In the genomic region with DNA sequence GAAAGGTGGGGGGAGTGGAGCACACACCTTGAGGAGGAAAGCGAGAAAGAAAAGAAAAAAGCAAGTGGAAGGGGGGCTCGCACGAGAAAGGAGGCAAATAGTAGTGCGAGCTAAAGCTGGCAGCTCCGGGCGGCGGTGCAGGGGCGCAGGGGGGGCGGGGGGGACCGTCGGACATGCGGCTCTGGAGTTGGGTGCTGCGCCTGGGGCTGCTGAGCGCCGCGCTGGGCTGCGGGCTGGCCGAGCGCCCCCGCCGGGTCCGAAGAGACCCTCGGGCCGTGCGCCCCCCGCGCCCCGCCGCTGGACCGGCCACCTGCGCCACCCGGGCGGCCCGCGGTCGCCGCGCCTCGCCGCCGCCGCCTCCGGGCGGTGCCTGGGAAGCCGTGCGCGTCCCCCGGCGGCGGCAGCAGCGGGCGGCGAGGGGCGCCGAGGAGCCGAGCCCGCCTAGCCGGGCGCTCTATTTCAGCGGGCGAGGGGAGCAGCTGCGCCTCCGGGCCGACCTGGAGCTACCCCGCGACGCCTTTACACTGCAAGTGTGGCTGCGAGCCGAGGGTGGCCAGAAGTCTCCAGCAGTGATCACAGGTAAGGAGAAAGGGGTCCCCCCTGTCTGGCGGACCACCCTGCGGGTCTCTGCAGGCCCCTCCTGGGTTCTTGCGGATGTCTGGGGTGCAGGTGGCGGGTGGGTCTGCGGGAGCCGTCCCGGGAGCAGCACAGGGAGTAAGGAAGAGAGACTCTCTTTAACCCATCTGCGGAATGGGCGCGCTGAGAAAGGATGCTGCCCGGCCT, we compare ENCODE assay signal across 8 mouse cellular contexts. TPM values are rescaled to one million over a fixed set of nuclear protein-coding genes. Genes with fewer than 3 reads are reported as not detected.
DNase-seq lines count a peak whose midpoint lies in the region; ATAC-seq and TF ChIP-seq lines count a peak whose summit lies in the region.

No protein-coding gene starts in this region.

- no peak for TF ChIP-seq CTCF in kidney, postnatal 0 days (IDR thresholded peaks at IDR 0.05; ENCODE audit: low read depth)

- ATAC-seq in megakaryocyte, adult 5-6 weeks (ENCODE audit: poor library complexity, severe bottlenecking): no peak
- ATAC-seq in heart, embryonic 11.5 days (replicated peaks; ENCODE audit: insufficient number of reproducible peaks, low FRiP score, low TSS enrichment): 0 out of 2 replicates have a peak, but pooled peaks have one; percentile 32
- ATAC-seq in kidney, postnatal 0 days (replicated peaks; ENCODE audit: low FRiP score, low read depth): peak; percentile 22; the same call in 1 of the 2 replicates
- ATAC-seq in midbrain, embryonic 14.5 days (ENCODE audit: low FRiP score, low TSS enrichment): peak; percentile 61

- no peaks in the 10 kb centered on the region for H3K36me3 ChIP-seq in megakaryocyte, embryonic 14.5 days (replicated peaks; ENCODE audit: low read length)
- no peaks in the 10 kb centered on the region for H3K36me3 ChIP-seq in heart, embryonic 11.5 days (ENCODE audit: control insufficient read depth, insufficient read depth, low read length)
- H3K36me3 ChIP-seq in kidney, postnatal 0 days (ENCODE audit: insufficient read depth, low read length): no peaks in the 10 kb centered on the region
- no peaks in the 10 kb centered on the region for H3K36me3 ChIP-seq in midbrain, embryonic 14.5 days (ENCODE audit: control insufficient read depth, insufficient read depth, low read length)

- peaks cover 44% of the 10 kb centered on the region for H3K27me3 ChIP-seq in megakaryocyte, embryonic 14.5 days (replicated peaks)
- peaks cover 18% of the 10 kb centered on the region; the same call in 1 of the 2 replicates for H3K27me3 ChIP-seq in heart, embryonic 11.5 days (ENCODE audit: control insufficient read depth, insufficient read depth, low read length)
- H3K27me3 ChIP-seq in kidney, postnatal 0 days (ENCODE audit: insufficient read depth, low read length): no peaks in the 10 kb centered on the region
- H3K27me3 ChIP-seq in midbrain, embryonic 14.5 days (ENCODE audit: control insufficient read depth, insufficient read depth, low read length): peaks cover 7% of the 10 kb centered on the region; the same call in 1 of the 2 replicates

- H3K4me2 ChIP-seq in heart, embryonic 11.5 days: peak overlapping the region; percentile 81
- H3K4me2 ChIP-seq in kidney, postnatal 0 days (ENCODE audit: low read length): peak overlapping the region; percentile 65
- H3K4me2 ChIP-seq in midbrain, embryonic 14.5 days (ENCODE audit: low read length): peak overlapping the region; percentile 90

- peak overlapping the region; percentile 63 for H3K9ac ChIP-seq in heart, embryonic 11.5 days (ENCODE audit: low read depth, low read length)
- H3K9ac ChIP-seq in kidney, postnatal 0 days (ENCODE audit: low read depth, low read length): peak overlapping the region; percentile 74
- peak overlapping the region; percentile 63 for H3K9ac ChIP-seq in midbrain, embryonic 14.5 days (replicated peaks; ENCODE audit: low read length)

- 0 out of 2 replicates have a peak, but pooled peaks cover 3% of the 10 kb centered on the region for H3K9me3 ChIP-seq in megakaryocyte, embryonic 14.5 days
- H3K9me3 ChIP-seq in heart, embryonic 11.5 days (replicated peaks; ENCODE audit: control insufficient read depth, low read length): no peaks in the 10 kb centered on the region
- H3K9me3 ChIP-seq in kidney, postnatal 0 days (replicated peaks; ENCODE audit: low read length): no peaks in the 10 kb centered on the region
- no peaks in the 10 kb centered on the region for H3K9me3 ChIP-seq in midbrain, embryonic 14.5 days (ENCODE audit: control insufficient read depth, low read length)

- no peak overlapping the region for H3K27ac ChIP-seq in heart, embryonic 11.5 days (ENCODE audit: low read depth, low read length)
- peak overlapping the region; percentile 84; the same call in 1 of the 2 replicates for H3K27ac ChIP-seq in kidney, postnatal 0 days
- no peak overlapping the region for H3K27ac ChIP-seq in midbrain, embryonic 14.5 days (replicated peaks; ENCODE audit: low read depth, low read length)

- H3K4me1 ChIP-seq in megakaryocyte, embryonic 14.5 days: peaks cover 15% of the 10 kb centered on the region; the same call in 1 of the 2 replicates
- no peaks in the 10 kb centered on the region for H3K4me1 ChIP-seq in heart, embryonic 11.5 days (ENCODE audit: control insufficient read depth, insufficient read depth, low read length)
- peaks cover 7% of the 10 kb centered on the region; the same call in 1 of the 2 replicates for H3K4me1 ChIP-seq in kidney, postnatal 0 days (replicated peaks; ENCODE audit: insufficient read depth, low read length)
- H3K4me1 ChIP-seq in midbrain, embryonic 14.5 days (ENCODE audit: control insufficient read depth, insufficient read depth, low read length): peaks cover 23% of the 10 kb centered on the region

- 1% methylated on average over 73 of the region's 80 CpGs for WGBS in heart, embryonic 11.5 days (ENCODE audit: insufficient replicate concordance)
- under 1% methylated on average over 73 of the region's 80 CpGs for WGBS in kidney, postnatal 0 days
- WGBS in midbrain, embryonic 14.5 days: under 1% methylated on average over 69 of the region's 80 CpGs

- DNase-seq in cerebellum, postnatal 25 days: peak; percentile 56
- peak; percentile 31 for DNase-seq in kidney, postnatal 0 days (ENCODE audit: low spot score)
- peak; percentile 75 for DNase-seq in midbrain, embryonic 14.5 days
- DNase-seq in adipocyte (ENCODE audit: low spot score): no peak
- DNase-seq in frontal cortex, postnatal 25 days (ENCODE audit: low spot score in 2 of 2): no peak

- peak overlapping the region; percentile 64 for H3K4me3 ChIP-seq in megakaryocyte, embryonic 14.5 days (replicated peaks)
- peak overlapping the region; percentile 58 for H3K4me3 ChIP-seq in heart, embryonic 11.5 days (ENCODE audit: low read depth, low read length)
- H3K4me3 ChIP-seq in kidney, postnatal 0 days (replicated peaks; ENCODE audit: low read depth, low read length): peak overlapping the region; percentile 60
- peak overlapping the region; percentile 49 for H3K4me3 ChIP-seq in midbrain, embryonic 14.5 days (replicated peaks; ENCODE audit: low read depth, low read length)

RNA-seq across cellular contexts. Expression of gene Pappa, which starts 0.6 kb away (rescaled TPM):
- polyA plus RNA-seq in megakaryocyte, embryonic 14.5 days (2012; ENCODE audit: insufficient read depth, low replicate concordance): not detected in 2 replicates
- total RNA-seq in megakaryocyte, adult 5-6 weeks (2015): 0.09 and 0.20 TPM in 2 replicates
- total RNA-seq in megakaryocyte, adult 5-6 weeks (2017): 0.11 and 0.16 TPM in 2 replicates
- polyA plus RNA-seq in heart, embryonic 11.5 days (2014; fragmentation: Nextera tagmentation; extraction: Ambion mirVana): 1.2 and 1.3 TPM in 2 replicates
- polyA plus RNA-seq in kidney, postnatal 0 days (2015; fragmentation: Nextera tagmentation; extraction: Ambion mirVana): 1.5 and 1.7 TPM in 2 replicates
- 1.00 and 1.2 TPM in 2 replicates for polyA plus RNA-seq in midbrain, embryonic 14.5 days (2014; fragmentation: Nextera tagmentation; extraction: Ambion mirVana)

Comparison
In these comparisons a context has a peak if more than half of its experiments do, and no peak if none do; other contexts are left out.
1. DNase-seq: peak in cerebellum, postnatal 25 days (2 of 2), kidney, postnatal 0 days (single experiment) and midbrain, embryonic 14.5 days (single experiment); none in adipocyte (single experiment) and frontal cortex, postnatal 25 days (0 of 2).
2. Peak in every context shown above with its lines, with median percentiles within 50 percentile points of each other: H3K4me3 ChIP-seq, H3K4me2 ChIP-seq and H3K9ac ChIP-seq.